Mouse (Mus musculus): ENCODE results near the gene Gm4778.

GRCm38 (mm10) chr3:94275991-94276390, 12.2 kb downstream of the Gm4778 start:
- TF ChIP-seq USF1 (IDR thresholded peaks at IDR 0.05; ENCODE audit: low read depth) = no peak
- TF ChIP-seq CTCF (IDR thresholded peaks at IDR 0.05; ENCODE audit: control insufficient read depth, insufficient read depth, insufficient read length) = no peak
- TF ChIP-seq MAX (IDR thresholded peaks at IDR 0.05) = no peak
- no peak for TF ChIP-seq MYOD1 (IDR thresholded peaks at IDR 0.05; ENCODE audit: control insufficient read depth, insufficient read length, low read depth)

Measured in C2C12 (cell line).